Mouse (Mus musculus): ENCODE results near the gene Ddx60.
"Not testable (repeated sequence)": the region's sequence is repeated elsewhere in the genome, so short reads cannot be mapped to it uniquely, and the experiment has no call there.

Gene Ddx60

DNA sequence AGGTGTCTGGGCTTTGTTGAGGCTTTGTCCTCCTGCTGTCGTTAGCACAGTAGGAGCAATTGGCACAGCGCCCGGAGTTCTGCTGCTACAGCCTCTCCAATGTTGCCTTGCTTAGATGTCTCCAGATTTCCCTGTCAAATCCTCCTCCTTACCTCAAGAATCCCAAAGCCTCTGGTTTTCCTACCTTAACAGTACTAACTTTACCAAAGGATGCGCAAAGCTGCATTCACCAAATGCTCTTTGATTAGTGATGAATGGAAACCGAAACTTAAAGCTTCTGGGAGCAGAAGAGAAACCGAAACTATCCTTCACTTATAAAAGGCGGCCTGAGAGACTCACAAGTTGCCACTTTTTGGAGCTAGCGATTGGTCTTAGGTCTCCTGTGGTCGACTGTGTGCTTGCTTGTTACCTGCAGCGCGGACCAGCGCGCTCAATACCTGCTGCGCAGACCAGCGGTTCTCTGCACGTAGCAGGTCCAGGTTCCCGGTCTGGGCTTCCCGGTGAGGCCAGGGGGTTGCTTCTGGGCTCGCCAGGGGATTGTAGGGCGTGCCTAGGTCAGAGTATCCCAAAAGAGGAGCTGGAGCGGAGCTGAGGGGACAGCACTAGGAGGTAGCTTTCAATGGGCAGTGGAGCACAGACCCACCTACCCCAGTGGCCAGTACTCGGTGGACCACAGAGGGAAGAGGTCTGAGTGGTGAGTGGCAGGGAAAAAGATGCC is at the start of gene Ddx60:
TSS of gene Ddx60 (plus strand) at position 311 of the 718 bp plus-strand sequence.
- DNase-seq (ENCODE audit: low spot score) = peak; percentile 67

DNA sequence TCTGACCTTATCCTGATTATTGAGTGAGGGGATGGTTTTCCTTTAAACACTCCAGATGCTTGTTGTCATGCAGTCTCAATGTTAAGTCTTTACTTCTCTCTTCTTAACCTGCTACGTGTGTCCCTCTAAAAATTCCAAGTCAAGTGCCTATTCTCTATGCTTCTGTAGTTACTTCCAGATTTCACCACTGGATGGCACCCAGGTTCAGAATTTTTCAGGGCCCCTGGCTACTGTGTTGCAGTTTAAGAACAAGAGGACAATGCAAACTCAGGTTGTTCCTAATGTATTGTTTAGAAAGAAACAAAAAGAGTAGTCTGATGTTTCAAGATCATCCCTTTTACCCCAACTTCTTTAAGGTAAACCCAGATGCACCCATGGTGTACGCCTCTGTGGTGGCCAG is 33.8 kb upstream of the Ddx60 start:
- DNase-seq (ENCODE audit: low spot score) = peak; percentile 60

DNA sequence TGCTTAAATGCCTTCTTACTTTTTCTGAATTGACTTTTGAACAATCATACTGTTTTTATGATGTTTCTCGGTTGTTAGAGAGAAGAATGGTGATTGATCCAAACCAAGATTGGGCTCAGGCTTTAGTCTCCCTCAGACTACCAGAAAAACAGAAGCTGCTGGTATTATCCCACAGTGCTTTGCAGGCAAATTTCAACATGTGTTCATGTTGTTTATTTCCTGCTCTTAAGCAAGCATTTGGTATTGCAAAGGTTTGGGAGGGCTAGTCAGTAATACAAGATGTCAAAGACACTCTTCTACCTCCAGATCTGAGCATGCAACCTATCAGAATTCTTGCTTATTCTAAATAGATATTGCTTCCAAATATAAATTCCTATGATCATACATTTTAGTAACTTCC is 31.1 kb upstream of the Ddx60 start:
- DNase-seq (ENCODE audit: low spot score) = no peak

DNA sequence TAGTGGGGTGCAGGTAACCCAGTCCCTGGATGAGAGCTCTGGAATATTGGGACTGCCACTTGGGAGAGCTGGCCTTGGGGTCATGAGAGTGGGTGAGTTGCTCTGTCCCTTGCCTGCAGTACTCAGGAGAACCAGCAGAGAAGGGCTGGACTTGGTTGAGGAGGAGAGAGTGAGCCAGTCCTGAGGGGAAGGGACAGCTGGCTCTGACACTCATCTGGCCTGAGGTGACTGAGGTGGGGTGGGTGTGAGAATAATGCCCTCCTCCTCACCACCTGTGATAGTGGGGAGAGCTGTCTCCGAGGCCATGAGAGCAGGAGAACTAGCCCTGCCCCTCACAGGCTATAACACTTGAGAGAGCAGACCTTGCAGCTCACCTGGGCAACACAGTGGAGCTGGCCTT is 30.5 kb upstream of the Ddx60 start:
- no peak for DNase-seq (ENCODE audit: low spot score)

DNA sequence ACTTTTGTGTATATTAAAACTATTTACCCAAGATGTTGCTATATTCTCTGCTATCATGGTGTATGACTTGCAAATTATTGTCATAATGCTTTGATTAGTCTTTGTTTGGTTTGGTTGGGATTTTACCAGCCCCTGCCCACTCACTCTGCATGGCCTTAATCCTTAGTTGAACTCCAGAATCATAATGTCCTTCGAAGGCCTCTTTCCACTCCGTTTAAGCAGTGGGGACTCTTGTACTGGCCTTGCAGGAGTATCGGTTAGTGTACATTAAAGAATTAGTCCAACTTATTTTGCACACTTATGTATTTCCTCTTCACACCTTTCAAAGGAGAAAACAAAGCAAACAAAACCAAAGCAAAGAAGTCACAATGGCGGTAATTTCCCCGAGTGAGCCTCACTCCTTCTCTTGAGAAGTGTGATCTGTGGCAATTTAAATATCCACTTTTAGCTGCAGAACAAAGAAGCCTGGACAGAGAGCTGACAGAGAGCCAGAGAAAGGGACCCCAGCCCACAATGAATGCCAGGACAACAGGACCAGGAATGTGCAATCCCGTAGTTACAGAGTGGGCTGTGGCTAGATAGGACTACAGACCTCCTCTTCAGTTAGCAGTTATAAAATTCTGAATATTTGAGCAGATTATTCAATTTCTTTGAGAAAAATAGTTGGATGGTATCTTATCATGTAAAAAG is 26.7 kb upstream of the Ddx60 start:
- DNase-seq (ENCODE audit: low spot score) = no peak

DNA sequence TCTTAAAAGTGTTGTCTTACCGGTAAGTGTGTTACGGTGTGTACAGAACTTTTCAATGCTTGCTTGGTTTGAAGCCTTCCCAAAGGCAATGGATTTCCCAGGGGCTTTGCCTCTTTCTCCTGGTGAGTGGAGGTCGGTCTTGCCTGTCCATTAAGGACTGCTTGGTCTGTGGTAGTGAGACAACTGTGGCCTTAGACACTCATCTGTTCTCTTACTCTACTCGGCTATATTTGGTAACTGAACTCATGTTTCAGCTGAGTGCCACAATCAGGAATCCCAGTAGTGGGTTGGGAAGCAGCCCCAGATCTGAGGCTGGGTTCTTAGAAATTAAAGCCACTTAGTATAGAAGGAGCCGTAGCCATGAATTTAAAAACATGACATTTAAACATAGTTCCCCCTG is 25.4 kb upstream of the Ddx60 start, which contains the start of gene Palld:
TSS of gene Palld (minus strand) at position 170 of the 400 bp plus-strand sequence.
- no peak for DNase-seq (ENCODE audit: low spot score)

DNA sequence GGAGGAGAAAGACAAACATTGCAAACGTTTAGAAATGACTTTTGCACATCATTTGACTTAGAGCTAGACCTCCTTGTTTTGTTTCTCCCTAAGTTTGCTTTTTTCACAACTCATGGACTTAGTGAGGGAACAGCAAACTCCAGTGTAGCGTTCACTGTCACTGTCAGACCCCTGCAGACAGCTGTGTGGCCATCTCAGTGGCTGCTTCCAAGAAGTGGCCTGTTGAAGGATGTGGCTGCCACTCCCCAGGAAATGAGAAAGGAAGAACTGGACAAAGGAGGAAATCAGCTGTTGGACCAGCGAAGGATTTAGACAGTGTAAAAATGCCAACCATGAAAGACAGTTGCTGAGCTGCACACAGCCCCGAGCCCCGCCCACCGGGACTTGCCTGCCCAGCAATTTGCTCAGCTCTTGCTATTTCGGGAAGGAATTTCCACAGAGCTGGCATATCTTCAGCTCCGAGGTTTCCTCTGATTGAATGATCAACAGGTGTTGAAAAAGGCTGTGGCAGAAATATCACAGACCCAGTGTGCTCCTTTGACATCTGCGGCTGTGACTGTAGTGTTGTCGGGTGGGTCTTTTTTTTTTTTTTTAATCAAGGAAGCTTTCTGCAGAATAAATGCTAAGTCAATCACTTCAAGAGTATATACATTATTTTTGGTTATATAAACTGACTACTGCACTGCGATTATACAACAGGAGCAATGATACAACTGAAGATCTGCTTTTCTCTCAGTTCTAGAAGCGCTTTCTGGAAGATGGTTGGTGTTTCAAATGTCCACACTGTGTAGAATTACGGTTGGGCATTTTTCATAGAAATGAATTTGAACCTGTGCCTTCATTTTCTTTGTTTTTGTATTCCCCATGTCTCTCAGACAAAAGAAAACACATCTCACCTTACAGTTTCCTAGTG is 19.3 kb upstream of the Ddx60 start:
- DNase-seq (ENCODE audit: low spot score) = peak; percentile 33

DNA sequence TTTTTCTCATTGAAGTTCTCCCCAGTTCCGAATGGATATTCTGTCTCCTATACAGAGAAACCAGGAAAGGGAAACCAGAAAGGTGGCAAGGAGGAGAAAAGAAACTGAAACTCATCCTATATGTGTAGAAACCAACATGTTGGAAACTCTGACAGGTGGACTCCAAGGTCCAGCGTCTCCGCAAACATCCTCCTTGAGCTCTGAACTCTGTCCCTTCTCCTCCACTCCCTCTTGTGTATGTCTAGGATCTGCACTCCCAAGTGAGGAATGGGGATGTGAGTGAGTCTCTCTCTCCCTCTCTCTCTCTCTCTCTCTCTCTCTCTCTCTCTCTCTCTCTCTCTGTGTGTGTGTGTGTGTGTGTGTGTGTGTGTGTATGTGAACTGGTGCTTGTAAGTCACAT is 18.6 kb upstream of the Ddx60 start:
- no peak for DNase-seq (ENCODE audit: low spot score)

DNA sequence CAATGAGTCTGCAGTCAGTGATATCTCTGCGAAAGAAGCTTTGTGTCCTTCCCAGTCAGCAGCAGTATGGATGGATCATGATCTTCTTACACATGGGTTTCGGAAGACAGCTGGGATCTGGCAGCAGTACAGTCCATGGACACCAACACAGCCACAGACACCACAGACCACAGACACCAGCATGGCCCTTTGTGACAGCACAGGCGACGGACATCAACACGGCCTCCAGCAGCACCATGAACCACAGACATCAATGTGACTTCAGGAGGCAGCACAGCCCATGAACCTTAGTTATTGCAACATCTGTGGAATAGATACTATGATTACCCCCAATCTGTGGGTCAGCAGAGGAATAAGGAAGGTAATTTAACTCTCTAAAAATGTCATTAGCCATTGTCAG is 15.1 kb upstream of the Ddx60 start:
- no peak for DNase-seq (ENCODE audit: low spot score)

DNA sequence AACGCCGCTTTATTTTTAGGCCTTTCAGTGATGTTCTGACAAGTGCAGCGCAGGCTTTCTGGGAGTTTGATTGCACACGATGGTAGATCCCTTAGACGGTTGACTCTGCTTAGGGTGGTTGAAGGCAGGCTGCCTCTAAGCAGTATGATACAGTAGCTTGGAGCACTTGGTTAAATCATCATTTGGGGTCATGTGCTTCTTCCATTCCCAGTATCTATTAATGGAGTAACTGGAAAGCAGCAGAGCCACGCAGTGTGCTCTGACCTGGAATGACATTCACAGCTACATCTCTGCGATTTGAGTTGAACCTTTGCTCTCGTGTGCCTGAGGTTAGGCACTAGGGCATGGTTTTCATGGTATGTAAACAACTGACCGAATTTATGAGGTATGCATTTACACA is 13.9 kb upstream of the Ddx60 start:
- DNase-seq (ENCODE audit: low spot score) = no peak

DNA sequence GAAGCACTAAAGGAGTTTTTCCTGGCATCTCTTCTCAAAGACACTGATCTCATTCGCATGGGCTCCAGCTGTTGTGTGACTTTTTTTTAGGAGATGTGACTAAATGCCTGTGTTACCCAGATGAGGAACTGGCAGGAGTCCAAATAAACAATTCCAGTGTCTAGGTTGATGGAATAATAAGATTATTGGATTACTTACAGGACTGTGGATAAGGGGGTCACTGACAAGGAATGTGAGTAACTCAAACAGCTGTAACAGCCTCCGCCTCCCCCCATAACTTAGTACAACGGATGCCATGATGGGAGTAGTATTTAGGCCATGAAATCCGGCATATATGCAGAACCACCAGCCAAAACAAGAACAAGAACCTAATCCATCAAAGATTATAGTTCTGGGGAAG is 10.6 kb upstream of the Ddx60 start:
- DNase-seq (ENCODE audit: low spot score) = no peak

DNA sequence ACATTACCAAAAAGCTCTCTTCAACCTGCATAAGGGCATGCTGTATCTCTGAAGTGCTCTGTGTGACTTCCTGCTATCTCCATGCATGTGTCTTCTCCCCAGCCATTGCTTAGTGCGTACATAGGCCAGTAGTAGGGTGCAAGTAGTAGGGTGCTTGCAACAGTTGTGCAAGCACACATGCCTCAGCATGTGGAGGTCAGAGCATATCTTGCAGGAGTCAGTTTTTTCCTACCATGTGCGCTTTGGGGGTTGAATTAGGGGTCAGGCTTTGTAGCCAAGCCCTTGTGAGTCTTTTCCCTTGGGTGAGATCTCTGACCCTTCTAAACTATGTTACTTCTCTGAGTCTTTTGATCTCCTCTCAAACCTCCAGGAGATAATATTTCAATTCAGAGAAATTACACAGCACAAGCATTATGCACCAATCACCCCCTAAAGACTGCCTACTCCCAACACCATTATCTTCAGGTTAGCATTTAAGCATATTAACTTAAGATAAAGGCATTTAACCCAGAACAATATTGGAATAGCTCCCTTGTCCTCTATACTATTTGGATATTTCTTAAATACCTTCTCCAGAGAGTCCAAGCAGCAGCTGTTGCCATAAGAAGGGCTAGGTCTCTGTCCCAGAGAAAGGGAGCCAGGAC is 8.6 kb upstream of the Ddx60 start:
- no peak for DNase-seq (ENCODE audit: low spot score)

DNA sequence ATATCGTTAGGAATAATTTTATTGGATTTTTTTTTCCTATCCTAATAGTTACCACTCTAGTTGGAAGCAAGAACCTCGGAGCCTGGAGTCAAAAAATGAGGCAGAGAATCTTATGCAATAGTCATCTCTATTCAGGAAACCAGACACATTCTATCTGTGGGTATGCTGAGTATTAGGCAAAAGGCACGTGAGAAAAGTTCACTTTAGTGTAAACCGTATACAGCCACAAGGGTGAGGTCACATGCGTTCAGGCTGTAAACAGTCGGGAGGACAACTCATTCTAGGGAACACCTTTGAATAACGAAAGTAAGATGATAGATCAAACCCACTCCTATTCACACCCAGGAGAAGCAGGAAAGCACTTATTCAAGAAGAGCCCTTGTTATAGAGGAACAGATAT is 7.5 kb upstream of the Ddx60 start:
- no peak for DNase-seq (ENCODE audit: low spot score)

DNA sequence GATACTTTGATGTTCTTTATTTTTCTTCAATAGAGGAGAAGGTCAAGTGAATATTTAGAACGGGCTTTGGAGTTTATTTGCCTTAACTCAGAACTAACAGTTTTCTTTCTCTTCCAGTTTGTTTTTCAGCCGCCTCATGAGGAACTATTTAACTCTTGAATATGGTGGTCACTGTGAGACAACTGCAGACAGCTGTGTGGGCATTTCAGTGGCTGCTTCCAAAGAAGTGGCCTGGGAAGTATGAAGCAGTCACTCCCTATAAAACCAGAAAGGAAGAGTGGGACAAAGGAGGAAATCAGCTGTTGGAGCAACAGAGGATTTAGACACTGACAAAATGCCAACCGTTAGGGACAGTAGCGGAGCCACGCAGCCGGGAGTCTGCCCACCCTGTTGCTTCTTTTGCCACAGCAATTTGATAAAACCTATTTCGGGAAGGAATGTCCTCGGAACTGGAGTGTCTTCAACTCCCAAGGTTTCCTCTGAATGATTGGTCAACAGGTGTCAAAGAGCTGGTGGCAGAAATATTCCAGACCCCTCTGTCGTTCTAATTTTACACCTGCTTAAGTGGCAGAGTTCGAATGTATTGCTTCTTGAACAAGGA is 6.3 kb upstream of the Ddx60 start:
- DNase-seq (ENCODE audit: low spot score) = no peak

DNA sequence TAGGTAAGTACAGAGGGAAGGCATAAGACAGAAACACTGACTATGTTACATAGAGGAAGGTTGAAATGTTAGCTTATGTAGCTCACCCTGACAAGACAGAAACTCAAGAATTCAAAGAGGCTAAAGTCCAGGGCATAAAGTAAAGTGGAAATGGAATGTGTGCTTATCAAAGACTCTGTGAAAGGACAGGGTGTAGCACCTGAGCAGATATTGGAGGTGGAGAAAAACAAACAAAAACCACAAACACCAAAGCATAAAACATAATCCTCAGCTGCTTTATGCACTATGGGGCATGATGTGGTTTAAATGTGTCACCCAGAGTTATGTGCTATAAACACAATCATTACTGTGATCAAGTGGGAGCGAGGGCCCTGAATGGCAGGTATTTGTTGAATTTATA is 3.4 kb upstream of the Ddx60 start:
- DNase-seq (ENCODE audit: low spot score) = no peak

DNA sequence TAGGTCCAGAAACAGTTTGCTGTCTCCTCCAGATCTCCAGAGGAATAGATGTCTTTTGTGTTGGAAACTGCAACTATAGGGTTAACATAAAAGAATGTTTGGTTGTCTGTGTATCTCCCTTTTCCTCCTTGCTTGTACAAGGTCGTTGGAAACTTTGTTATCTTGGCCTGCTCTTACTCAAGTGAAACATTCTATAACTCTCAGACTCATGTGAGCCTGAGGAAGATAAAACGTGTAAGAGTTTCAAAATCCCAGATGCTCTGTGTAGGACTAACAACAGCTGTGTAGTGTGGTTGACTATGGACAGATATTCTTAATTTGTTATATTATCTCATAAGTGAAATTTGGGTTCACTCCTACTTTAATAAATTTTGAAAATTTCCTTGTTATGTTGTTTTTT is 5.4 kb downstream of the Ddx60 start:
- DNase-seq (ENCODE audit: low spot score) = no peak

DNA sequence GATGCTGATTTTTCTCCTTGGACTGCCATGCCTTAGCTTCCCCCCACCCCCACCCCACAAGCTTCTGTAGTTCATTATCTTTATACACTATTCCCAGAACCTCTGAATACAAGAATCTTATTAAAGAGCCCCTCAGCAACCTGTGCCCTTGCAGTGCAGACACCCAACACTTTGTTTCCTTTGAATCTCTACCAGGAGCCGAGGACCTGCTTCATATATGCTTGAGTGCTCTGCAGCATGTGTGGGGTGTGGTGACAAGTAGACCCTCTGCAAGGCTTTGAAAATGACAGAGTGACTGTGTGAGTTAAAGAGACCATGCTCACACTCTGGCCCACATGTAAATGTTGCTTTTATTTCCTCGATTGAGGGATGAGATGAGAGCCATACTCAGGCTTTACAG is 9.7 kb downstream of the Ddx60 start:
- DNase-seq (ENCODE audit: low spot score) = no peak

DNA sequence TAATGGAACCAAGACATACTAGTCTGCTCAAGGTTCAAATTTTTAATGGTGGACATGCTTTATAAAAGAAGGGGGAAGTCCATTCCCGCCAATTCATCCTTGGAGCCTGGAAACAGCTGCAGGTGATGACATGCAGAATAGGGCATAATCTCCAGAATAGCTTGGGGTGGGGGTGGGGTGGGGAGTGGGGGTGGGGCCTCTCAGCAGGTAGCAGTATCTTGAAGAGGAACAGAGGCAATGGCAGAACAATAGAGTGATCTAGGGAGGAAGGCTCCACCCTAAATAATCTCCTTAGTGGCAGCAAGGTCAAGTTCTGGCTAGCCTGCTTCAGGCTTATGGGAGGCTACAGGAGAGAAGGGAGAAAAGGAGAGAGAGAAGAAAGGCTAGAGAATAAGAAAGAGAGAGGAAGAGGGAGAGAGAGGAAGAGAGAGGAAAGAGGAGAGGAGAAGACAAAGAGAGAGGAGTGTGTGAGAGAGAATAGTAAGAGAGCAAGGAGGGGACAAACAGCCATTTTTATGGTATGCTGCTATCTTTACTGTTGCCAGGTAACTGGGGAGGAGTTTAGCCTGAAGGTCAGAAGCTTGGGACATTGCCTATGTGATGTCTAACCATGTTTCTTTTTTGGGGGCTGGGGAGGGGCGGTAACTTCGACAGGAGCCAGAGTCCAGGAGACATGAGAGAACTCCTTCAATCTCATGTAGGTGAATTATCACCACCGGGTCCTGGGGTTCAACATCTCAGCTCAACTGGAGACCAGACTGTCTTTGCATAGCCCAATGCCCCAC is 36.9 kb downstream of the Ddx60 start:
- not testable (repeated sequence) for DNase-seq (ENCODE audit: low spot score)

DNA sequence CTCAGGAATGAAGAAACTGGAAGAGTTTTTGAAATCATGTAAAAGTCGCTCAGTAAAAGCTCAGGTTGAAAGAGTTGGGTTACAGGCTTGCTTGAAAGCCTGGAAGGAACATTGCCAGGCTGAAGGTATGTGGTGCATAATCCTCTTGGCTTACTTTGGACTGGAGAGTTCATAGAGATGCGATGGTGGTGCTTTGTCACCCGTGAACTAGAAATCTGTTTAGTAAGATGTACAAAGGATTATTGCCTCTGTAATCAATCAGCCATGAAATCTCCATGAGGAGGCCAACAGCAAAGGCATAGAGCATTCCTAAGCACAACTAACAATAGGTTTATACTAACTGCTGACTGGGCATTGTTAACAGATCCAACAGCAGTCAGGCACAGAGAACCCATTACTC is 41.7 kb downstream of the Ddx60 start:
- no peak for DNase-seq (ENCODE audit: low spot score)

DNA sequence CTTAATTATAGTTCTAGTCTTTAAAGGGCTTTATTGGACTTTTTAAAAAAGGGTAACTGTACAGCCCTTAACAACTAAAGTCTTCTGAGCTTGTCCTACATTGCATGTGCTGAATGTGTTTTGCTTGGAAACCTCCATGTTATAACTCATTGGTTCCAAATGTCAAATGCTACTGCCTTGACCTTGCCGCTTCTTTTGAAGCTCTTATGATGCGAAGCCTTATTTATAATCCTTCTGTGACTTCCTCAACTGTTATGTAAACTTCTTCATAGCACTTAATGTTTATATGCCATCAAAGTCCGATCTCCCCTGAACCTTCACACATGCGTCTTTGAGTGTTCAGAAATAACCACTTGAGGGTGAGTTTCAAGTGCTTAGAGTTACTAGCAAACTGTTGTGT is 57.1 kb downstream of the Ddx60 start:
- no peak for DNase-seq (ENCODE audit: low spot score)
